Mouse (Mus musculus) T-cell, adult 2 months (primary cell): Measurements from ENCODE around the gene Ubtd2.
A peak's percentile ranks its signal among the peaks of the same experiment; 100 is the strongest.
"Not testable (repeated sequence)": the region's sequence is repeated elsewhere in the genome, so short reads cannot be mapped to it uniquely, and the experiment has no call there.

Experiments
- DNase-seq: peaks from one replicate; pipeline ENCODE4 v3.0.0; 2022; ENCODE audit warnings: low spot score

Ubtd2 gene

DNA sequence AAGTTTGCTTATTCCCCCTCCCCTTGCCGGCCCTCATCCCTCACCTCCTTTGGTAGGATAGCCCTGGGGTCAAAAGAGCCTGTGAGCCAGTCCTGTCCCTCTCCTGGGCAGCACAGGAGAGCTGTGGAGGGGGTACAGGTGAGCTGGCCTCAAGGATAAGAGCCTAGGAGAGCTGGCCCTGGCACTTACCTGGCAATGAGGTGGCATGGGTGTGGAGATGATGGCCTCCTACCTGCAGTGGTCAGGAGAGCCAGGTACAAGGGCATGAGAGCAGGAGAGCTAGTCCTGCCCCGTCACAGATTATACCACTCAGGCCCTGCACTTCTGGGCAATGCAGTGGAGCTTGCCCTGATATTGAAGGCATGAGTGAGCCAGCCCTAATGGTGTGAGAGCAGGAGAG, 9.1 kb downstream of the Ubtd2 start:
- no peak for DNase-seq

DNA sequence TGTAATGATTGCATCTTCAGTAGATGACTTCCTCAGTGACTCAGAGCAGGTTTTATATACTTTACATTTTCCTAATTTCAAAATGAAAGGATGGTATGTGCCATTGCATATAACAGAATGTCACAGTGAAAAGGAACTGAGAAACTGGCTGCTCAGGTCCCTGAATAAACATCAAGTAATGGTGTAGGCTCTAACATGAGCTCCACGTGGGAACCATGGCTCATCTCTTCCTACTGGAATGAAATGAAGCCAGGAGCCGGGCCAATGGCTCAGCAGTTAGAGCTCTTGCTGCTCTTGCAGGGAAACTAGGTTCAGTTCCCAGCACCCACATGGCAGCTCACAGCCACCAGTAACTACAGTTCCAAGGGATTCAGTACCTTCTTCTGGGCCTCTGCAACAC, 16.8 kb downstream of the Ubtd2 start:
- DNase-seq = no peak

GRCm38 (mm10) chr11:32474725-32475124, 19.6 kb downstream of the Ubtd2 start:
- peak; percentile 23 for DNase-seq

- no peak for DNase-seq
These were observed 20.5 kb downstream of the Ubtd2 start for GRCm38 (mm10) chr11:32475487-32476236.

DNA sequence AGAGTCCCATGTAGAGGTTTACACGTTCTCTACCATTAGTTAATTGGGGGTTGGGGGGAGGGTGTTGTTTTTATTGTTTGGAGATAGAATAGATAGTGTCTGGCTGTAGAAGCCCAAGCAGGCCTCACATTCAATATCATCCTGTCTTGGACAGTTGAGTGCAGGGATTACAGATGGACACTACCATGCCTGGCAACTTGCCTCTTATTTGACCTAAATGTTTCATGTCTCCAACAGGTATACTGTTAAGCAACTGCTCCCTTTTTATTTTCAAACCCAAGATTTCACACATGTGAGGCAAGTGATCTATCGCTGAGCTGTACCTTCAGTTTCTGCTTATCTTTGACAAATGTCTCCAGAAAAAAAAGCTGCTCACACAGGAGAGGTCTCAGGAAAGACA, 26.4 kb downstream of the Ubtd2 start:
- no peak for DNase-seq

DNA sequence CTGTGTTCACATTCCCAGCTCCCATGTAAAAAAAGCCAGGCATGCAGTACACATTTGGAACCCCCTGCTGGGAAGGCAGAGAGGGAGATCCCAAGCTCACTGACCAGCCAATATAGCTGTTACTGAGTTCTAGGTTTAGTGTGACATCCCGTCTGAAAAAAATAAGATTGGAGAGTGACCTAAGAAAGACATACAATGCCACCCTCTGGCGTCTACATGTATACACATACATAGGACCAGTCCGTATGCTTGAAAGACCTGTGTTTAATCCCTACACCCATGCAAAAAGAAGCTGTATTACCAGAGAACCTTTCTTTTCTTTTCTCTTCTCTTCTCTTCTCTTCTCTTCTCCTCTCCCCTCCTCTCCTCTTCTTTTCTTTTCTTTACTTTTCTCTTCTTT, 30.1 kb downstream of the Ubtd2 start:
- DNase-seq = no peak

DNA sequence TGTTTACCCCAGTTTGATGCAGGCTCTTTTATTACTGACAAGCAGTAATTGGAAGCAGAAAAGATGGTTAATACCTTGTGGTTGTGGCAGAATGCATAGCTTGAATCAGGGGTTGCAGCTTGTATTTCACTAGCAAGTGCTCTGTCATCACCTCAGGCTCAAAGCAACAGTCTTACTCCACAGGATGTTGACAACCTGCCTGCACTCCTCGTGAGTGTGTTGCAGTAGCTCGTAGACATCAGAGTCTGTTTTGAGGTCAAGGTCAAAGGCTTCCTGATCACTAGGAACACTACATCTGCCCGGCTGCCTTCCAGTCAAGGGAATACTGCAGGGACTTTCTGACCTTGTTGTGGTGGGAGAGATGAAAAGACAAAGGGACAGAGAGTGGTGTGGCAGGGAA, 31.5 kb downstream of the Ubtd2 start:
- peak; percentile 46 for DNase-seq

DNA sequence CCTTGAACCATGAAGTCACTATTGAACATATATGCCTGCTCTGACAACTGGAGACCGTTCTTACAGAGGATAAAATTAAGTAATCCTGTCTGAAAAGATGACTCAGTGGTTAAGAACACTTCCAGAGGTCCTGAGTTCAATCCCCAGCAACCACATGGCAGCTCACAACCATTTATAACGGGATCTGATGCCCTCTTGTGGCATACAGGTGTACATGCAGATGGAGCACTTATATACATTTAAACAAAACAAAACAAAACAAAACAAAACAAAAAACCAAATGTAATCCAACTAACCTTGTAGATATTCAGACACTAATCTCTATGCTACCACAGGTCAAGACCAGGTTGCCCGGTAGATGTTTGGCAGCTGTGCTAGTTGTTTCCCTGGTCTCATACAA, 32.3 kb downstream of the Ubtd2 start:
- no peak for DNase-seq

GRCm38 (mm10) chr11:32488344-32488743, 33.2 kb downstream of the Ubtd2 start:
- no peak for DNase-seq

GRCm38 (mm10) chr11:32488808-32489670, 33.9 kb downstream of the Ubtd2 start:
- peak; percentile 50 for DNase-seq

GRCm38 (mm10) chr11:32491079-32491478, 35.9 kb downstream of the Ubtd2 start:
- no peak for DNase-seq

- no peak for DNase-seq
These were observed 38.1 kb downstream of the Ubtd2 start for GRCm38 (mm10) chr11:32493312-32493711.

GRCm38 (mm10) chr11:32495283-32495682, 40.1 kb downstream of the Ubtd2 start:
- no peak for DNase-seq

DNA sequence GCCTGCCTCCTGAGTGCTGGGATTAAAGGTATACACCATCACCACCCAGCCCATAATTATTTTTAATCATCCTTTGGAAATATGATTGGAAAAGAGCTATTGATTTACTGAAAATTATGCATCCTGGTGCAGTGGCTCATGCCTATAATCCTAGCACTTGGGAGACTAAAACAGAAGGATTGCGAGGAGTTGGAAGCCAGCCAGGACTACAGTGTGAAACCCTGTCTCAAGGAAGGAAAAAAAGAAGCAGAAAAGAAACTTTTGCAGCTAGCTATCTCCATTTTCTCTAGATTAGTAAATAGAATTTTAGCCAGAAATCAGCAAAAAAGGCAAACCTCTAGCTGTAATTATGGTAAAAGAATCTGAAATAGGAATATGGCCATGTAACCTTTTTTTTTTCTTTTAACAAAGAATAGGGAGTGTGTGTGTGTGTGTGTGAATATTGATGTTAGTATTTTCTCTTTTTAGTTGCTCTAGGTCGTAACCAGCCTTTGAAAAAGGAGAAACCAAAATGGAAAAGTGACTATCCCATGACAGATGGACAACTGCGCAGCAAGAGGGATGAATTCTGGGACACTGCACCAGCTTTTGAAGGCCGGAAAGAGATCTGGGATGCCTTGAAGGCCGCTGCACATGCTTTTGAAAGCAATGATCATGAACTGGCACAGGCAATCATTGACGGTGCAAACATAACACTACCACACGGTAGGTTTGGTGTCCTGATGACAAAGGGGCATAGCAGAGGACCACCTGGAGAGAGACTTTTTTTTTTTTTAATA, 43.8 kb downstream of the Ubtd2 start:
- no peak for DNase-seq

GRCm38 (mm10) chr11:32499931-32500330, 44.8 kb downstream of the Ubtd2 start:
- no peak for DNase-seq

DNA sequence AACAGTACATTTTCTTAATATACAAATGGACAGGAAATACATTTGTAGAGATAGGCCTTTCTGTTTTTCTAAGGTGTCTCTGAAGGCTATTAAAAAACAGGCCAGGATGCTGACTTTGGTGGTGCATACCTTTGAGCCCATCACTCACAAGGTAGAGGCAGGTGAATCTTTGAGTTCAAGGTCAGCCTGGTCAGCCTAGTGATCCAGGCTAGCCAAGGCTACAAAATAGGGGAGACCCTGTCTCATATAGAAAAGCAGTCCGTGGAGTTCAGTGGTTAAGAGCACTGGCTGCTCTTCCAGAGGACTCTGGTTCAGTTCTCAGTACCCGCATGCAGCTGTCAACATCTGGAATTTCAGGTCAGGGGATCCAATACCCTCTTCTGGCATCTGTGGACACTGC, 48.5 kb downstream of the Ubtd2 start:
- no peak for DNase-seq

GRCm38 (mm10) chr11:32505091-32505739, 50.0 kb downstream of the Ubtd2 start:
- no peak for DNase-seq

DNA sequence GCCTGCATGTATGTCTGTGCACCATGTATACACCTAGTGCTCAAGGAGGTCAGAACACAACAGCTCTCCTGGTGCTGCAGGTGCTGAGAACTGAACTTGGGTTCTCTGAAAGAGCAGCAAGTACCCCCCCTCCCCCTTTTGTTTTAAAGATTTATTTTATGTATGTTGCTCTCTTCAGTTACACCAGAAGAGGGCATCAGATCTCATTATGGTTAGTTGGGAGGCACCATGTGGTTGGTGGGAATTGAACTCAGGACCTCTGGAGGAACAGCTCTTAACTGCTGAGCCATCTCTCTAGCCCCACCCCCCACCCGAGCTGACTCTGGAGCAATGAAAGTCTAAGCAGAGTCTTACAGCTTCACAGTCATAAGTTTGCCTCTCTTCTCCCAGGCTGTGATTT, 55.8 kb downstream of the Ubtd2 start:
- no peak for DNase-seq

DNA sequence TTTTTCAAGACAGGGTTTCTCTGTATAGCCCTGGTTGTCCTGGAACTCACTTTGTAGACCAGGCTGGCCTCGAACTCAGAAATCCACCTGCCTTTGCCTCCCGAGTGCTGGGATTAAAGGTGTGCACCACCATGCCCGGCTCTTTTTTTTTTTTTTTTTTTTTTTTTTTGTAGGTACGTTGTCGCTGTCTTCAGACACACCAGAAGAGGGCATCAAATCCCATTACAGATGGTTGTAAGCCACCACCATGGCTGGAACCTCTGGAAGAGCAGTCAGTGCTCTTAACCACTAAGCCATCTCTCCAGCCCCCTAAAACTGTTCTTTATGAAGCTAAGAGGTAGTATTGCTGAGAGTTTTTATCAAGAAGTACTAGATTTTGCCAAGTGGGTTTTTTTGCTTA, 59.7 kb downstream of the Ubtd2 start:
- DNase-seq = not testable (repeated sequence)

GRCm38 (mm10) chr11:32516091-32516490, 60.9 kb downstream of the Ubtd2 start:
- DNase-seq = no peak

DNA sequence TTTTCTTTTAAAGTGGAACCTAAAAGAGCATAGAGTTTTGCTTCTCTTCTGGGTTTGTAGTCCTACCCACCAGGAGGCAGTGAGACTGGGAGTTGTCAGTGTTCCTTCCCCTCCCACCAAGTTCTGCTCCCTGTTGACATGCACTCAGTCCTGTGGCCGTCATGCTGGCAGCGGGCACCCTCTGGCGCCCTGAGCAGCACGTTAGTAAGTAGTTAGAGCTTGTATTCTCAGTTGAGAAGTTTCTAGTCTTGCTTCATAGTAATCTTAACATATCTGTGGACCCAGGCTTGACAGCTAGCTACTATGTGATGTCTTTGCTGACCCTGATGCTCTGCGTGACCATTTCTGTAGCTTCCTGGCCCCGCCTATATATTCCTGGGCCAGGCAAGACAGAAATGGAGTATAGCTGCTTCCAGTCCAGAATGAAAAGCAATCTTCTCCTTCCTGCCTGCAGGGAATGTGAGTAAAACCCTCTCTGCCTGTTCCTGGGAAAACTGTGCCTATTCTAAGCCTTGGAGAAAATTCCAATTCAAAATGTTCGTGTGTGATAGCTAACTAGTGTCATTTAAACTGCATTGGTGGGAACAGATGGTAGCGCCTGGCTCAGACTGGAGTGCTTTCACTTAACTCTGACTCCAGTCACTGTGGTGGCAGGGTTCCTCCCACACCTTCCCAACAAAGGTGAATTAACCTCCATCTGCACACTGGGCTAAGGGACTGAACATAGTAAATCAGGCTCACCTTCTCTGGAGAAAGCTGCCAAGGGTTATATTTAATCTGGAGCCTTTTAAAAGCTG, 61.9 kb downstream of the Ubtd2 start:
- DNase-seq = no peak
